Mouse (Mus musculus): ENCODE measurements around the gene Ptpdc1.
A peak's percentile ranks its signal among the peaks of the same experiment; 100 is the strongest.

Ptpdc1 gene

DNA sequence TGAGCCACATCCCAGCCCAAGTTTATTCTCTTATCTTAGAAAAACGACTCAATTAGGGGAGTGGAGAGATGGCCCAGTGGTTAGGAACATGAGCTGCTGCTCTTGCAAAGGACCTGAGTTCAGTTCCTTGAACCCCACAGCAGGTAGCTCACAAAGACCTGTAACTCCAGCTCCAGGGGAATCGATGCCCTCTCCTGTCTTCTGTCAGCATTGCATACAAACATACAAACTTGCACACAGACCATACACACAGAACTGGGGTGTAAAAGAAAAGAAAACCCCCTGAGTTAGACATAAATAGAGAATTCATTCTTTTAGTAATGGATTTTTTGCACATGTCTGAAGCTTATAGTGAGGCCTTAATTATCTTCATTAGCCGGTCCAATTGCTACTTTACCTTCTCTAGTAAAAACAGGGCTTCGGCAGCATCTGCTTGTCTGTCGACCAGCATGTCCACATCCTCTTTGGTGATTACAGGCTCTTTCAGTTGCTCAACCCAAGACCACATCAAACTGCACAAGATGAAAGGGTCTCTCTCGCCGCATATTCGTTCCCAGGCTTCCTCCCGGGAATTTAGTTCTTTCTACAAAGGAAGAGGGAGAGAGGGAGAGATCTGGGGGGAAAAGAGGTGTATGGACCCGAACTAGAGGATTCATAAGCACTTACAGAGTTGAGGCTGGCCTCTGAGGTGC, 42.6 kb downstream of the Ptpdc1 start:
- no peak for DNase-seq (ENCODE audit: low spot score)

DNA sequence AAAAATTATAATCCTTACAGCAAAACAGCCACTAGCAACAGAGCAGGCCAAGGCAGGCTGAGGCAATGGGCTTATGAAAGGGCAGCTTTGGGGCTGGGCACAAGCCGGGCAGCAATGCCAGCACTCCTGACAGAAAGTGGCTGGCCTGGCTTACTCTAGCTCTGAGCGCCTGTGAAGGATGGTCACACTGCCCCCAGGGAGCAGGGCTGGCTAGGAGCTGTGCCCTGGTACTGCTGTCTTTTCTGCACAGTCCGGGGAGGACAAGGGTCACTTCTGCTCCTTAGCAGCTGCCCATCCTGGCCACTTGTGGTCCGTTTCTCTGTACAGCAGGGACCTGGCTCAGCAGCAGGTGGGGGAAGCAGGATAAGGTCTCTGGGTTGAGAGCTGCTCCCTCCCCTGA, 46.8 kb downstream of the Ptpdc1 start:
- DNase-seq (ENCODE audit: low spot score): no peak

DNA sequence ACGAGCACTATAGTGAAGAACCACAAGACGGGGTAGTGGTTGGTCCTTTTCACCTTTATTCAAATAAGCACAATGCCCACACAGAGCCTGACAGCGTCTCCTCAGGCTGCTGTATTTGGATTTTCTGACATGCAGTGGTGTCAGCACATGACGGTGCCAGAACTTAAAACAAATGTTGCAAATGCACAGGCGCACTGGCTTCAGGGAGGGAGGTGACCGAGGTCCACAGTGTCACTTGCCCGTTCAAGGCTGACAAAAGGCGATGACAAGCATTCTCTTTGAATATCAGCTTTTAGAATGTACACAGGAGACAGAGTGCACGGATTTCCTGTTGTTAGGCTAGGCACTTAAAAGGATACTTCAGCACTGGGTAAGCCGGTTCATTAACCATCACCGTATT, 47.6 kb downstream of the Ptpdc1 start:
- DNase-seq (ENCODE audit: low spot score): no peak

DNA sequence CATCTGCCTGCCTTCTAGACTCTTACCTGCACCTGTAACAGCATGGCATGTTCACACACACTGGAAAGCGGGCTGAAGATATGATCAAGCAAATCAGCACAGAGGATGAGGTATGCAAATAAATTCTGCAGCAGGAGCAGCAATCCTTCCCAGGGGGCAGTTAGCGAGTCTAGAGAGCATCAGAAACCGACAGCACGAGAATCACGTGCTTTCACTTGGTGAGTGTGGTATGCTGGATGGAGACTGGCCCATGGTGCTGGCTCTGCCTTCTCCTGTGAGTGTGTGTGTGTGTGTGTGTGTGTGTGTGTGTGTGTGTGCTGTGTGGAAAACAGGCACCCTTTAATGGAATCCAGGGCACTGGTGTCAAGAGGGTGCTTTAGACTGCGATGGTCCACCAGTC, 48.5 kb downstream of the Ptpdc1 start:
- DNase-seq (ENCODE audit: low spot score): no peak

DNA sequence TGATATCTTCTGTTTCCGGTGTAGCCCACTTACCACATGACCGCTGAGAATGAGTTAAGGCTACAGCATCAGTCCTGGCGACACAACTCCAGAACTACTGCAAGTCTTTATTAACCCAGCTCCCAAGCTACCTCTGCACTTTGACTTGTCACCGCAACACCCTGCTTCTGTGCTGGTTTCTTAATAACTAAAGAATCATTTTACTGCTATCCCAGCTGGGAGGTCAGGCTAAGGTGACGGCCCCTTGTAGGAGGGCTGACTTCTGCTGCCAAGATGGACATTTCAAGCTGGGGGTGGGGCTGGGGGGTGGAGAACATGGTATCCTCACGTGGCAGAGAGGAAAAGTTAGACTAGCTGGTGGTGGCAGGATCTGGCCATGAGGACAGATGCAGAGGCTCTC, 50.7 kb downstream of the Ptpdc1 start:
- DNase-seq (ENCODE audit: low spot score): no peak

DNA sequence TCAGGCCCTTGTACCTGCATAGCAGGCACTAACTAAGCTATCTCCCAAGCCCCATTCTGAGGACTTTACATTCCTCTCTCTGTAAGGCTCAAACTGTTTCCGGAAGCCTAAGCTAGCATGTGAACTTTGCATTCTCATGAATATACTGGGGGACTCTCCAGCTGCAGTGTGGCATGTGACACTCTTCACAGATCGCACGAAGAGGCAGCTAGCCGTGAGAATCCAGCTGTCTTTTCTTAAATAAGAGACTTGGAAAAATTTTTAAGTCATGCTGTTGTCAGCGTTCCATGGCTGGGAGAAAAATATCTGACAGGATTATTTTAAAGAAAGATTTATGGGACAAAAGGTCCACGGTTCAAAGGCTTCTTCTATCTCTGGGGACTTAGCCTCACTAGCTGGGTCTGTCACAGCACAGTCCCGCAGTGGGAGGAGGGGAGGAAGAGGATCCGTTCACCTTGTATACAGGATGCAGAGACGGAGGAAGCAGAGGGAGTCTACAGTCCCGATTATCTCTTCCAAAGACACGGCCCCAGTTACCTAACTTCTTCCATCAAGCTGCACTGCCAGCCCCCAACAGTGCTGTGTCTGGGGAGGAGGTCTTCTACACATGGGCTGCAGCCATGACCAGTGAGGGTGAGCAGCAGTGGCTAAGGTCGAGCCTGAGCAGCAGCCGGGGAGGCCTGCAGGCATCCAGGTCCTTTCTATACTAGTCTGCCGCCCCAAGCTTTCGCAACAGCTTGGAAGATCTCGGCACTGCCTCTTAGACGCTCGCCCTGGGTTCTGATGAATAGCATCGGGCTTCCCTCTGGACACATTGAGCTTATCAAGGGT, 51.7 kb downstream of the Ptpdc1 start:
- DNase-seq (ENCODE audit: low spot score): no peak

DNA sequence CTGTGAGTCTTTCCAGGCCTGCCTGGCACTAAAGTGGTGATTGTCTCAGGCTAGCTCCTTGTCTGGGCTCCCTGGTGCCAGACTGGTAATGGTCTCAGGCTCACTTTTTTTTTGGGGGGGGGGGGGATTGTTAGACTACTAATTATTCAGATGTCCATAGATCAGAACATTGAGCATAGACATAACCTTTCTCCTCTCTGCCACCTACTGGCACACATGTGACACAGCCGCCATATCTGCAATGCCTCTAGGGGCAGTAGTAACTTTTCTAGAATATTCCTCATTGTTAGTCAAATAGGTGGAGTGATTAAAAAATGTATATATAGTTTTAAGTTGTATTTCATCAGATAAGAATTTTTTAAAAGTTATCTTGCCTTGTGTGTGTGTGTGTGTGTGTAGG, 53.3 kb downstream of the Ptpdc1 start:
- peak; percentile 39 for DNase-seq (ENCODE audit: low spot score)

DNA sequence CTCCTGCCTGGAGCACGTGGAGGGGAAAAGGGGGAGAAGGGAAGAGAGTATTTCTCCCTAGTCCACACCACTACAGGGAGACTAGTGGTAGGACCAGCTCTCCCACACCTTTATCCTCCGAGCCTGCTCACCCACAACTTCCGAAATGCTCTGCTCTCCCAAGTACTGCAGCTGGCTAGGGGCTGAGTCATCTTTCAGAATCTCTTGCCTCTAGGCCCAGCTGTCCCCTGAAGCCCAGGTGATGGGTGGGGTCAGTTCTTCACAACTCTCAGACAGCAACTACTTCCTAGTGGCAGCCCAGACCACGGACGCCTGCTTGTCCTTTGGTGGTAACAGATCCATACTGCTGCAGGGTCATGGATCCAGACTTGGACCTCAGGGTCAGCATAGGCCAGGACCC, 54.2 kb downstream of the Ptpdc1 start:
- DNase-seq (ENCODE audit: low spot score): no peak

DNA sequence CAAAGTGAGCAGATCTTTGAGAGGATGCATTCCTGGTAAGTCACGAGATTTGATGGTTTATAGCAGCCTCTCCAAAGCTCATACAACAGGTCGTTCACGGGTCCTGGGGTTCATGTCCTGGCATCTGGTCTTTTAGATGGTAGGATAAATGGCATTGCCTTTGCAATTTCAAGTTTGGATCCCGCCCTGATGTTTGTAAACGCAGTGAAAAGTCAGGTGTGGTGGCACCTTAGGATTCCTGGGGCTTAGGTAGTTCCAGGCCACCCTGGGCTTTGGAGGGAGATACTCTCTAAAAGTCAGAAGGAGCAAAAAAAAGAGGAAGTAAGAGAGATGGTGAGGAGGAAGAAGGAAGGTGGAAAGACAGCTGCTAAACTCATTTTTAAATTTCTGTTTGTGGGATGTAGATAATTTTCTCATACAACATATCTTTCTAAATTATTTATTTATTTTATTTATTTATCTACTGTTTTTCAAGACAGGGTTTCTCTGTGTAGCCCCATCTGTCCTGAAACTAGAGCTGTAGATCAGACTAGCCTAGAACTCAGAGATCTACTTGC, 55.8 kb downstream of the Ptpdc1 start:
- DNase-seq (ENCODE audit: low spot score): no peak

DNA sequence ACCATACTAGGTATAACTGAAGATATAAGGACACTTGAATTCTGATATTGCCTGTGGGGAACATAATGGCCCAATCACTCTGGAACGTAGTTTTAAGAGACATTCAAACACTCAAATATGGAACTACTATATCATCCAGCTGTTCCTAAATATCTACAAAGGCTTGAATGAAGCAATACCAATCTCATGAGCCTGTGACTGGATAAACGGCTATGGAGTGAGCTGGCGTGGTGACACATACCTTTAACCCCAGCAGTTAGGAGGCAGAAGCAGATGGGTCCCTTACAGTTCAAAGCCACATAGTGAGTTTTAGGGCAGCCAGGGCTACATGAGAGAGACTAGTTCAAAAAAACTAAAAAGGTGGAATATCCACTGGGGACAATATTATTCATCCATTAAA, 57.8 kb downstream of the Ptpdc1 start:
- DNase-seq (ENCODE audit: low spot score): no peak

DNA sequence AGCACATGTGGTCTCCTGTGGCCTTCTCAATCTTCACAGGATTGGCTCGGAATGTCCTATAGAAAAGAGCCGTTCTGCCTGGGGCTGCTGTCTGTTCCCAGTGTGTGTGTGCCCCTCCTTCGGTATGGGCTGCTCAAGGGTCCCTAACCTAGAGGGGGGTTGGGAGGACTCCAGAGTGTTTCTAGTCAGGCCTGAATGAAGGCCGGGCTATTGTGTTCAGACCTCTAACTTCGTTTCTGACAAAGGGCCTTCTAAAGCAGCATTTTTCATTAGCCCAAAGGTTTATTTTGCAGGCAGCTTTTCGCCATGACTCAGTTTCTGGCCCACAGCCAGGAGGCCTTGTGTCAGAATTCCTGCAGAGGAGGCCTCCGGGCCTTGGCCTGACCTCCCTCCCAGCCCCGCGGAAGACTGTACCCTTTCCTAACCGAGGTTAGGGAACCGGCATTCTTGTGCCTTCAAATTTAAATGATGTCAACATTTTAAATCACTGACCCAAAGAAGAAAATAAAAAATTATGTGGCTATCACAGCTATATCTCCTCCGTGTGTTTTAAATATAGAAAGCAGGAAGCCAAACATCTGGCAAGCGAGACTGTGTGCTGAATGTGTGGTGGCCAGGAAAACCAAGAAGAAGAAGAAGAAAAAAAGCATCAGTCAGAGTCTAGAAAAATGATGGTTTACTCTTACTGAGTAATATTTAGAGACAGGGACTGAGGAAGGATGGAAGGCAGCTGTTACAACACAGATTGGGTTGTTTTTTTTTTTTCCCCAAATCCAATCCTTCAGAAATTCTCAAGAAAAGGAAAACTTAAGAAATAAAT, 59.1 kb downstream of the Ptpdc1 start:
- DNase-seq (ENCODE audit: low spot score): peak; percentile 92

DNA sequence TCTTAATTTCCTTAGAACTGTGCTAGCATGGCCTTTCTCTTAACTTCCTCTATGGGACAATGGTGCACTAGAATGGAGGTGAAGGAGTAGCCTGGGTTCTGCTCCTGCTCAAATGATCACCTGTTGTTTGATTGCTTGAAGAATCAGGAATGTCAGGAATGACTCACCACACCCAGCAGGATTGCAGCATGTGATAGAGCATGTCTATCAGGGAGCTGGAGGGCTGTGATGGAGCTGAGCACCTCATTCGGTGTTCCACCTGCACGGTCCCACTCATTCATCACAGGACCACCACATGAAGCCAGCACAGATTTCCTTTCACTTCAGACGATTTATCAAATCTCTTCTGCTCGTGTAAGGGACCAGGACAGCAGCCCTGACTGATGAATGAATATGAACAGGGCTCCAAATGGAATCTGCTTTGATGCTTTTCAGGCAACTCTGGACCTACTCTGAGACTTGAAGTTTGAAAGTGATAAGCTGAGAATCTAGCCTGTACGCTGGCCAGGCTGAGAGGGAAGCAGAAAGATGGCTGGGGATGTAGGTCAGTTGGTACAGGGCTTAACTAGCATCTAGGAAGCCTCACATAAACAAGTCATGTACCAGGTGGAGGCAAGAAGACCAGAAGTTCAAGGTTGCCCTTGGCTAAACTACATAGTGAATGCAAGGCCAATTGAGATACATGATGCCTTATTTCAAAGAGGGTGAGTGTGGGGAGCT, 60.4 kb downstream of the Ptpdc1 start:
- no peak for DNase-seq (ENCODE audit: low spot score)

DNA sequence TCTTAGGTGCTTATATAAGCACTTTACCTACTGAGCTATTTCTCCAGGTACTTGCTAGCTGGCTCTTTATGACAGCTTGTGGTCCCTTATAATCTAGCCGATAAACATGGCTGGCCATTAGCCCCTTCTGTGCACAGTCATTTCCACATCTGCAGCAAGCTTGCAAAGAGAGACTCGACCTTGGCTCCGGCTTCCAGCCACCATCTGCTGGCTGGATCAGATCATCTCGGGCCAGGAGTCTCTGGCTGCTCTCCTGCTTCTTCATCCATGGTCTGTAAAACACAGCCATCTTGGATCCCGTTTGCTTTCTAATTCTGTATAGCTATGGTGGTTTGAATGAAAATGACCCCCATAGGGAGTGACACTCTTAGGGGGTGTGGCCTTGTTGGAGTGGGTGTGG, 63.1 kb downstream of the Ptpdc1 start:
- no peak for DNase-seq (ENCODE audit: low spot score)

DNA sequence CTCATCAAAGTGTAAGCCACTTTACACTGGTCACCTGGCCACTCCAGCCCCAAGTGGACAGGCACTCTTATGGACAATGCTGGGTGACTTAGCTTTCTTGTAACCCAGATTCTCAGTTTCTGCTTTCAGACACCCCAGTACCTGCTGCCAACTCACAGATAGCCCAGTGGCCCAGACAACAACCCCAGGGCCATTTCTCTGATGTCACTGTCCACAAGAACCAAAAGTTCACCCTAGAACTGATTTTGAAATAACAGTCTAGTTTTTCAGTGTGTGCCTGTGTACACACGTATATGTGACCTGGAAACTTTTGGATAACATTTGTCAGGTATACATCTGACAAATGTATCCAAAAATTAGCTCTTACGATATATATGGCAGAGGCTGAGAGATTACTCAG, 64.0 kb downstream of the Ptpdc1 start:
- DNase-seq (ENCODE audit: low spot score): no peak

DNA sequence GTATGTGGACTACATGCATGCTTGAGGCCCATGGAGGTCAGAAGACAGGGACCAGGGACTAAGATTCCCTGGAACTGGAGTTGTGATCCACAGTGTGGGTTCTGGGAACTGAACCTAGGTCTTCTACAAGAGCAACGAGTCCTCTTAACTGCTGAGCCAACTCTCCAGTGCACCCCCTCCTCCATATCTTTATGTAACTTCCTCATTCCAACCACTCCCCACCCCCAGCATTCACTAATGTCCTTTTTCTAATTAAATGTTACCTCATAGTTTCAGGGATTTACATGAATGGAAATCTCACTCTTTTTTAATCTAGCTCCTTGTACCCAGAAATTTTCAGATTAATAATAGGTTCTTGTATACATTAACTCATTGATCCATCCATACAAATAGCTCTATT, 69.5 kb downstream of the Ptpdc1 start:
- DNase-seq (ENCODE audit: low spot score): no peak

DNA sequence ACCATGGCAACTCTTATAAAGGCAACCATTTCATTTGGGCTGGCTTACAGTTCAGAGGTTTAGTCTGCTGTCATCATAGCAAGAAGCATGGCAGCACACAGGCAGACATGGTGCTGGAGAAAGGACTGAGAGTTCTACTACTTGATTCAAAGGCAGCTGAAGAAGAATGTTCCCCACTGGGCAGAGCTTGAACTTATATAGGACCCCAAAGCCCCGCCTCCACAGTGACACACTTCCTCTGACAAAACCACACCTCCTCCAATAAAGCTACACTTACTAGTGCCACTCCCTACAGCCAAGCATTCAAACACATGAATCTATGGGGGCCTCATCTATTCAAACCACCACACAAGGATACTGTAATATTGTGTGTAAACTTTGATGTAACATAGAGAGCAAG, 70.9 kb downstream of the Ptpdc1 start:
- no peak for DNase-seq (ENCODE audit: low spot score)

DNA sequence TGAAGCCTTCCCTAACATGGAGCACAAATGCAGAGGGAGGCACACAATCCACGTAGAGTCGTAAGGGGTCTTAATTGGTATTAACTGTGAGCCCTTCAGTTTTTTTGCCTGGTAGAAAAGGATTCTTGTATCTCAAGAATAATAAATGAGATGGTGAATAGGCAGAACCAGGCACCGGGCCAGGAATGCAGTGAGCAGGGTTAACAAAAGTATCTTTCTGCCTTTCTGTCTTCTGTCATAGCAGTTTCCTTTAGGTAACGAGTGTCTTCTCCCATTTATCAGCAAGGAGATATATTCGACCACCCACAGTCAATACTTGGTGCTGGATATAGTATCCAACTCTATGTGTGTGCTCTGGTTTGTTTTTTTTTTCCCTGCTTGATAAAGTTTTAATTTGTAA, 72.0 kb downstream of the Ptpdc1 start:
- no peak for DNase-seq (ENCODE audit: low spot score)

DNA sequence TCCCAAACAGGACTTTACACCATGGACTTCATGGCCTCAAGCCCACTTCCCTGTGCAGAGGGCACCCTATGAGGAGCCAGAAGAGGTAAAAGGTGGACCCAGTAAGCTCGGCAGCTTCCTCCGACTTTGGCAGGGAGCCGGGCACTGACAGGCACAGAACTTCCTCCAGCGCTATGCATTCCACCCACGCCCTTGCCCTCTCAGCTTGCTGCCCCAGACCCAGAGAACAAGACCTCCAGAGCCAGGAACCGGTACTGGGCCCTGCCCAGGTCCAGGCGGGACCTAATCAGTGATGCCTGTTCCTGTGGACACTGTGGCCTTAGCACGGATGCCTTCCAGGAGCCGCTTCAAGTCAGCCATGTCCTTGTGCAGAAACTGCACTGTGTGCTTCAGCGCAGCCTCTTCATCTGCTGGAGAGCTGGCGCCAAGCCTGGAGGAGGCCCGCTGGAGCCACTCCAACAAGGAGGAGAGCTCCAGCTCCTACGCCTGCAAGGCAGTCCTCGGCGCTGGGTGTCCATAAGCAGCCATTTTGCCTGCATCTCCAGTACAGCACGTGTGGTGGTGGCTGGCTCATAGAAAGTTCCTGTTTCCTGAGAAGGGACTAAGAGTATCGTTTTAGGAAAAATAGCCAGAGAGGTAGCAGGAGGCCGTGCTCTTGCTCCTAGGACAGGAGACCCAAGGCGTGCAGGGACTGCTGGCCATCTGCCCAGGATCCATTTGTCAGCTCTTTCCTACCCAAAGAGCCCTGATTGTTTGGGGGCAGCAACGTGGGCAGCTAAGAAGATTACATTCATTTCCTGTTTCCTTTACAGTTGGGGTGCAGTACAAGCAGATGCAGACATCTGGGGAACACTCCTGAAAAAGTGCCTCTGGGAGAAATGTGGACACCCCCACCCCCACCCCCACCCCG, 73.0 kb downstream of the Ptpdc1 start:
- DNase-seq (ENCODE audit: low spot score): peak; percentile 79

DNA sequence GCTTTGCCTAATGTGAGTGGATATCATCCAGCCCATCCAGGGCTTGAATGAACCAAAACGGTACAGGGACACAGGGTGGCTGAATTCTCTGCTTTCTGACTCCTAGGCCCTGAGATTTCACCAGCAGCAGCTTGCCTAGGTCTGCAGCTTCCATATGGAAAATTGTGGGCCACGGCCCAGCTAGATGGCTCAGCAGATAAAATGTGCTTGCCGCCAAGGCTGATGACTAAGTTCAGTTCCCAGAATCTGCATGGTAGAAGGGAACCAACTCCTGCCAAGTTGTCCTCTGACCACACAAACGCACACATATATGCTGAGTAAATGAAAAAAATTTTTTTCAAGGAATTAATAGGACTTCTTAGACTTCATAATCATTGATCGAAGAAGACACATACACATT, 77.2 kb downstream of the Ptpdc1 start:
- DNase-seq (ENCODE audit: low spot score): no peak

DNA sequence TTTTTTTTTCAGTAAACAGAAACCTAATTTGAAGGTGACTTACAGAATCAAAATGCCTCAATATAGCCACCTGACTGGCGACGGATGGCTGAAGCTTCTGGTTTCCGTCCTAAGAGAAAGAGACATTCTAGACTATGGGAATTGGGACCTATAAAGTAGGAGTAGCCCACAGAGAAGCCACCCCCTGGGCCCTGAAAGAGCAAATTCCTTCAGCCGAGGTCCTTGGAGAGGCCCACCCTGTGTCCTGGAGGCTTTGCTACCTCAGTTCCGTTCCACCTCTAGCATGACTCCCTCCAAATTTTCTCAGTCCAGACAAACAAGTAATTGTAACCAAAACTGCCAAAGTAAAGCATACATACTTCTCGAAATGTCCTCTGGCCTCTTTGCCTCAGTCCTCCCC, 77.8 kb downstream of the Ptpdc1 start:
- DNase-seq (ENCODE audit: low spot score): no peak

Measured in urinary bladder, postnatal 25 days (tissue).